Mouse (Mus musculus) thymus, postnatal 0 days (tissue): ENCODE data around the gene Fxr2. TPM values are rescaled to one million over a fixed set of nuclear protein-coding genes. Genes with fewer than 3 reads are reported as not detected.

ENCODE experiments used
- DNase-seq: peaks from one replicate; pipeline ENCODE4 v3.0.0-alpha.2; 2015; ENCODE audit warnings: low spot score
- polyA plus RNA-seq: library from polyadenylated mRNA; unstranded; fragments of >200 nt; fragmentation: Nextera tagmentation; extraction: Ambion mirVana; gene quantifications from 2 replicates; pipeline ENCODE4 v1.2.1, GENCODE M21; 2015

The Fxr2 gene
- polyA plus RNA-seq, 1 experiment from 2014 or later, result 26.6 TPM

GRCm38 (mm10) chr11:69656617-69657461 is 24.0 kb downstream of the Fxr2 start:
- DNase-seq, result peak; percentile 78

- no peak for DNase-seq
Observed at GRCm38 (mm10) chr11:69657462-69657881, 24.7 kb downstream of the Fxr2 start.

GRCm38 (mm10) chr11:69661221-69661881 is 28.6 kb downstream of the Fxr2 start:
- DNase-seq, result no peak

- peak; percentile 98 for DNase-seq
Observed at GRCm38 (mm10) chr11:69662213-69662966, 29.6 kb downstream of the Fxr2 start, which contains the start of gene Mpdu1. Gene Mpdu1 (minus strand): TSS chr11:69662642.

GRCm38 (mm10) chr11:69662967-69663671 is 30.3 kb downstream of the Fxr2 start:
- DNase-seq, result no peak

GRCm38 (mm10) chr11:69663795-69664194 is 31.0 kb downstream of the Fxr2 start:
- no peak for DNase-seq

GRCm38 (mm10) chr11:69664841-69665240 is 32.1 kb downstream of the Fxr2 start:
- DNase-seq, result no peak

- no peak for DNase-seq
Observed at GRCm38 (mm10) chr11:69665457-69665960, 32.7 kb downstream of the Fxr2 start.

- peak; percentile 54 for DNase-seq
Observed at GRCm38 (mm10) chr11:69665961-69666664, 33.3 kb downstream of the Fxr2 start, which contains the start of gene Cd68. Gene Cd68 (minus strand): TSS chr11:69666153.

- no peak for DNase-seq
Observed at GRCm38 (mm10) chr11:69666665-69667005, 33.8 kb downstream of the Fxr2 start.

GRCm38 (mm10) chr11:69670786-69671725 is 38.3 kb downstream of the Fxr2 start:
- peak; percentile 98 for DNase-seq

- DNase-seq, result no peak
Observed at GRCm38 (mm10) chr11:69671726-69672124, 38.9 kb downstream of the Fxr2 start.

- DNase-seq, result peak; percentile 100
Observed at GRCm38 (mm10) chr11:69672211-69672706, 39.5 kb downstream of the Fxr2 start, which contains the start of gene Eif4a1. Gene Eif4a1 (minus strand): TSS chr11:69672423.

GRCm38 (mm10) chr11:69679144-69679543 is 46.4 kb downstream of the Fxr2 start:
- no peak for DNase-seq

GRCm38 (mm10) chr11:69680136-69680855 is 47.5 kb downstream of the Fxr2 start:
- DNase-seq, result no peak

GRCm38 (mm10) chr11:69681314-69682208 is 48.8 kb downstream of the Fxr2 start, which contains the start of gene Senp3:
Gene Senp3 (minus strand): TSS chr11:69682084.
- DNase-seq, result peak; percentile 97
